Mouse (Mus musculus) embryonic facial prominence, embryonic 15.5 days (tissue): Measurements from ENCODE around the gene Hdac7. TPM values are rescaled to one million over a fixed set of nuclear protein-coding genes. Genes with fewer than 3 reads are reported as not detected.

Experiments
- polyA plus RNA-seq: library from polyadenylated mRNA; unstranded; fragments of >200 nt; fragmentation: Nextera tagmentation; extraction: Ambion mirVana; gene quantifications from 2 replicates; pipeline ENCODE4 v1.2.1, GENCODE M21; 2015

Gene Hdac7
- polyA plus RNA-seq, 1 experiment from 2014 or later: 37.9 TPM

Other genes starting within 250 kb of the Hdac7 start
- gene Rpap3, start 138.7 kb downstream of the Hdac7 start, polyA plus RNA-seq: 19.7 and 24.0 TPM in 2 replicates
- gene Endou, start 113.2 kb downstream of the Hdac7 start, polyA plus RNA-seq: 35.2 and 35.9 TPM in 2 replicates
- gene Rapgef3, start 76.5 kb downstream of the Hdac7 start, polyA plus RNA-seq: 11.8 and 12.9 TPM in 2 replicates
- gene Slc48a1, start 66.0 kb downstream of the Hdac7 start, polyA plus RNA-seq: 51.2 and 52.7 TPM in 2 replicates
- 8.1 and 10.1 TPM in 2 replicates for gene Vdr, start 66.1 kb upstream of the Hdac7 start, polyA plus RNA-seq
- 52.6 and 60.8 TPM in 2 replicates for gene Tmem106c, start 119.7 kb upstream of the Hdac7 start, polyA plus RNA-seq
- 225 and 386 TPM in 2 replicates for gene Col2a1, start 160.2 kb upstream of the Hdac7 start, polyA plus RNA-seq
- 49.2 and 49.9 TPM in 2 replicates for gene Pfkm, start 248.1 kb upstream of the Hdac7 start, polyA plus RNA-seq
- 27.8 and 28.1 TPM in 2 replicates for gene Senp1, start 249.2 kb upstream of the Hdac7 start, polyA plus RNA-seq